Mouse (Mus musculus) erythroid progenitor cell, adult 5-6 weeks (primary cell): Measurements from ENCODE around the gene Sh2d2a. TPM values are rescaled to one million over a fixed set of nuclear protein-coding genes. Genes with fewer than 3 reads are reported as not detected.

Source experiments
- total RNA-seq, 2 experiments: library from RNA; stranded (forward) in 1 of 2; stranded (reverse) in 1 of 2; fragments of 150-400 nt in 1 of 2; fragments of 186-747, 209-891 nt in 1 of 2; gene quantifications; 2 replicates each; pipeline versions ENCODE4 v1.2.3 to v1.2.4; 2015 to 2017; ENCODE audit warnings: low replicate concordance in 2 of 2

The Sh2d2a gene
- total RNA-seq, 2 experiments from 2014 or later = 0.83 to 1.3 TPM

Other genes with a start within 250 kb of the Sh2d2a start
- 2.5 and 4.0 TPM in 2 replicates for gene Arhgef11, start 229.2 kb upstream of the Sh2d2a start, total RNA-seq (2015; ENCODE audit: low replicate concordance)
- 1.0 and 1.6 TPM in 2 replicates for gene Arhgef11, start 229.2 kb upstream of the Sh2d2a start, total RNA-seq (2017; ENCODE audit: low replicate concordance)
- gene Lrrc71, start 98.1 kb upstream of the Sh2d2a start, total RNA-seq (2015; ENCODE audit: low replicate concordance) = not detected in 2 replicates
- gene Lrrc71, start 98.1 kb upstream of the Sh2d2a start, total RNA-seq (2017; ENCODE audit: low replicate concordance) = not detected in 2 replicates
- gene Ntrk1, start 51.6 kb upstream of the Sh2d2a start, total RNA-seq (2015; ENCODE audit: low replicate concordance) = not detected in 2 replicates
- gene Ntrk1, start 51.6 kb upstream of the Sh2d2a start, total RNA-seq (2017; ENCODE audit: low replicate concordance) = not detected in 2 replicates
- not detected in 2 replicates for gene Insrr, start 49.8 kb upstream of the Sh2d2a start, total RNA-seq (2015; ENCODE audit: low replicate concordance)
- gene Insrr, start 49.8 kb upstream of the Sh2d2a start, total RNA-seq (2017; ENCODE audit: low replicate concordance) = not detected in 2 replicates
- 1.3 TPM in 1 of 2 replicates, not detected in the other for gene Pear1, start 22.4 kb upstream of the Sh2d2a start, total RNA-seq (2015; ENCODE audit: low replicate concordance)
- 0.98 and 1.0 TPM in 2 replicates for gene Pear1, start 22.4 kb upstream of the Sh2d2a start, total RNA-seq (2017; ENCODE audit: low replicate concordance)
- gene Prcc, start 38.9 kb downstream of the Sh2d2a start, total RNA-seq (2015; ENCODE audit: low replicate concordance) = 12.6 and 17.7 TPM in 2 replicates
- gene Prcc, start 38.9 kb downstream of the Sh2d2a start, total RNA-seq (2017; ENCODE audit: low replicate concordance) = 12.0 and 13.2 TPM in 2 replicates
- 255 and 262 TPM in 2 replicates for gene Hdgf, start 59.6 kb downstream of the Sh2d2a start, total RNA-seq (2015; ENCODE audit: low replicate concordance)
- gene Hdgf, start 59.6 kb downstream of the Sh2d2a start, total RNA-seq (2017; ENCODE audit: low replicate concordance) = 349 and 393 TPM in 2 replicates
- 68.1 and 70.4 TPM in 2 replicates for gene Mrpl24, start 72.8 kb downstream of the Sh2d2a start, total RNA-seq (2015; ENCODE audit: low replicate concordance)
- 31.3 and 38.0 TPM in 2 replicates for gene Mrpl24, start 72.8 kb downstream of the Sh2d2a start, total RNA-seq (2017; ENCODE audit: low replicate concordance)
- 13.3 and 16.8 TPM in 2 replicates for gene Isg20l2, start 83.6 kb downstream of the Sh2d2a start, total RNA-seq (2015; ENCODE audit: low replicate concordance)
- 11.6 and 11.7 TPM in 2 replicates for gene Isg20l2, start 83.6 kb downstream of the Sh2d2a start, total RNA-seq (2017; ENCODE audit: low replicate concordance)
- gene Rrnad1, start 84.0 kb downstream of the Sh2d2a start, total RNA-seq (2015; ENCODE audit: low replicate concordance) = 2.5 and 5.0 TPM in 2 replicates
- gene Rrnad1, start 84.0 kb downstream of the Sh2d2a start, total RNA-seq (2017; ENCODE audit: low replicate concordance) = 4.9 and 5.3 TPM in 2 replicates
- gene Crabp2, start 101.9 kb downstream of the Sh2d2a start, total RNA-seq (2015; ENCODE audit: low replicate concordance) = not detected in 2 replicates
- not detected in 2 replicates for gene Crabp2, start 101.9 kb downstream of the Sh2d2a start, total RNA-seq (2017; ENCODE audit: low replicate concordance)
- not detected in 2 replicates for gene Nes, start 124.3 kb downstream of the Sh2d2a start, total RNA-seq (2015; ENCODE audit: low replicate concordance)
- gene Nes, start 124.3 kb downstream of the Sh2d2a start, total RNA-seq (2017; ENCODE audit: low replicate concordance) = not detected in 2 replicates
- gene Bcan, start 153.5 kb downstream of the Sh2d2a start, total RNA-seq (2015; ENCODE audit: low replicate concordance) = not detected in 2 replicates
- gene Bcan, start 153.5 kb downstream of the Sh2d2a start, total RNA-seq (2017; ENCODE audit: low replicate concordance) = not detected in 2 replicates
- gene Hapln2, start 180.8 kb downstream of the Sh2d2a start, total RNA-seq (2015; ENCODE audit: low replicate concordance) = not detected in 2 replicates
- not detected in 2 replicates for gene Hapln2, start 180.8 kb downstream of the Sh2d2a start, total RNA-seq (2017; ENCODE audit: low replicate concordance)
- gene Gpatch4, start 196.4 kb downstream of the Sh2d2a start, total RNA-seq (2015; ENCODE audit: low replicate concordance) = 3.6 and 8.4 TPM in 2 replicates
- 3.6 and 5.4 TPM in 2 replicates for gene Gpatch4, start 196.4 kb downstream of the Sh2d2a start, total RNA-seq (2017; ENCODE audit: low replicate concordance)
- gene Naxe, start 211.7 kb downstream of the Sh2d2a start, total RNA-seq (2015; ENCODE audit: low replicate concordance) = 11.9 and 12.2 TPM in 2 replicates
- gene Naxe, start 211.7 kb downstream of the Sh2d2a start, total RNA-seq (2017; ENCODE audit: low replicate concordance) = 5.5 and 7.6 TPM in 2 replicates
- not detected in 2 replicates for gene Ttc24, start 231.5 kb downstream of the Sh2d2a start, total RNA-seq (2015; ENCODE audit: low replicate concordance)
- gene Ttc24, start 231.5 kb downstream of the Sh2d2a start, total RNA-seq (2017; ENCODE audit: low replicate concordance) = not detected in 2 replicates
- 29.8 and 31.4 TPM in 2 replicates for gene Iqgap3, start 235.2 kb downstream of the Sh2d2a start, total RNA-seq (2015; ENCODE audit: low replicate concordance)
- 56.3 and 60.7 TPM in 2 replicates for gene Iqgap3, start 235.2 kb downstream of the Sh2d2a start, total RNA-seq (2017; ENCODE audit: low replicate concordance)